Mouse (Mus musculus) heart, adult 2 months (tissue): ENCODE measurements at regions not wholly inside any gene's neighbourhood (a gene's known extent, or its start where the extent isn't known, plus 50 kb on each side); places are given as distances from the start of the nearest gene placed in this dataset.

Experiments used
- CTCF ChIP-seq: fragments of 200-600 bp; IDR thresholded peaks from 2 replicates; pipeline ENCODE4 v1.8.1; 2022; ENCODE audit warnings: antibody characterized with exemption, mild to moderate bottlenecking, moderate library complexity
- POLR2A ChIP-seq: fragments of 200-500 bp; IDR thresholded peaks from 2 replicates; pipeline ENCODE4 v1.6.1; 2011; ENCODE audit warnings: mild to moderate bottlenecking, low read depth, low read length, control low read depth; ENCODE audit not compliant: insufficient read depth

DNA sequence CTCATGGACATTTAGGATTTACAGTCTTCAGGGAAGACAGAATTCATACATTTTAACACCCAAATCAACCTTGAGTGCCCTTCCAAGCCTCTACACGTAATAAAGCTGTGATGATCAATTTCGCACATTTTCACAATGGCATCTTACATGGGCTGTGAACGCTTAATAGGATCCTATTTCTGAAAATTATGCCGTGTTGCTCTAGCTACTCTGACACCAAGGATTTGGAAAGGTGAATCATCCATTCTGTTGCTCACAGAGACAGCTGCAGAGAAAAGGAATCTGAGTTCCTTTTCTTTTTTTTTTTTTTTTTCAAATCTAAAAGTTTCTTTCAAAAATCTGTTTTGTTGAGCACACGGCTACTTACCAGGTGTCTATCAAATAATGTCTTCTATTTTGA, 316.1 kb downstream of the Sec23a start:
- no peak for TF ChIP-seq POLR2A
- no peak for TF ChIP-seq CTCF
